Mouse (Mus musculus) limb, embryonic 15.5 days (tissue): Measurements from ENCODE around the gene Rbms3. TPM values are rescaled to one million over a fixed set of nuclear protein-coding genes. Genes with fewer than 3 reads are reported as not detected.

Experiments used
- ATAC-seq: fragments of 200-750 bp; cut with Nextera tagmentation; 2 replicates; pipeline ENCODE4 v1.8.0; 2017; ENCODE audit warnings: low read depth, moderate TSS enrichment; ENCODE audit not compliant: insufficient number of reproducible peaks, low FRiP score, low TSS enrichment
- H3K27ac ChIP-seq: fragments of 300-500 bp; sonication (generic); 2 replicates; pipeline ENCODE4 v1.5.1; 2015; ENCODE audit warnings: moderate library complexity, mild to moderate bottlenecking, inconsistent platforms
- H3K27me3 ChIP-seq: fragments of 300-500 bp; sonication (generic); 2 replicates; pipeline ENCODE4 v1.6.1; 2015; ENCODE audit warnings: inconsistent platforms
- H3K36me3 ChIP-seq: fragments of 300-500 bp; sonication (generic); 2 replicates; pipeline ENCODE4 v1.6.1; 2015; ENCODE audit warnings: inconsistent platforms
- H3K4me1 ChIP-seq: fragments of 300-500 bp; sonication (generic); 2 replicates; pipeline ENCODE4 v1.6.1; 2015; ENCODE audit warnings: inconsistent platforms
- H3K4me2 ChIP-seq: fragments of 300-500 bp; sonication (generic); 2 replicates; pipeline ENCODE4 v1.6.1; 2015; ENCODE audit warnings: mild to moderate bottlenecking, inconsistent platforms
- H3K4me3 ChIP-seq: fragments of 300-500 bp; sonication (generic); 2 replicates; pipeline ENCODE4 v1.5.1; 2015; ENCODE audit warnings: mild to moderate bottlenecking, inconsistent platforms
- H3K9ac ChIP-seq: fragments of 300-500 bp; sonication (generic); 2 replicates; pipeline ENCODE4 v1.6.1; 2015; ENCODE audit warnings: inconsistent platforms
- H3K9me3 ChIP-seq: fragments of 300-500 bp; sonication (generic); 2 replicates; pipeline ENCODE4 v1.6.1; 2016; ENCODE audit warnings: inconsistent platforms
- WGBS: fragments of 180-500 bp; shearing (Covaris S2); methylation state at CpG from one replicate; pipeline ENCODE4 v1.1.7; 2015; 5-methylcytosine and 5-hydroxymethylcytosine counted together
- polyA plus RNA-seq: library from polyadenylated mRNA; unstranded; fragments of >200 nt; fragmentation: Nextera tagmentation; extraction: Ambion mirVana; gene quantifications from 2 replicates; pipeline ENCODE4 v1.2.1, GENCODE M21; 2015

Rbms3 gene
- polyA plus RNA-seq, 1 experiment from 2014 or later: 99.4 TPM

DNA sequence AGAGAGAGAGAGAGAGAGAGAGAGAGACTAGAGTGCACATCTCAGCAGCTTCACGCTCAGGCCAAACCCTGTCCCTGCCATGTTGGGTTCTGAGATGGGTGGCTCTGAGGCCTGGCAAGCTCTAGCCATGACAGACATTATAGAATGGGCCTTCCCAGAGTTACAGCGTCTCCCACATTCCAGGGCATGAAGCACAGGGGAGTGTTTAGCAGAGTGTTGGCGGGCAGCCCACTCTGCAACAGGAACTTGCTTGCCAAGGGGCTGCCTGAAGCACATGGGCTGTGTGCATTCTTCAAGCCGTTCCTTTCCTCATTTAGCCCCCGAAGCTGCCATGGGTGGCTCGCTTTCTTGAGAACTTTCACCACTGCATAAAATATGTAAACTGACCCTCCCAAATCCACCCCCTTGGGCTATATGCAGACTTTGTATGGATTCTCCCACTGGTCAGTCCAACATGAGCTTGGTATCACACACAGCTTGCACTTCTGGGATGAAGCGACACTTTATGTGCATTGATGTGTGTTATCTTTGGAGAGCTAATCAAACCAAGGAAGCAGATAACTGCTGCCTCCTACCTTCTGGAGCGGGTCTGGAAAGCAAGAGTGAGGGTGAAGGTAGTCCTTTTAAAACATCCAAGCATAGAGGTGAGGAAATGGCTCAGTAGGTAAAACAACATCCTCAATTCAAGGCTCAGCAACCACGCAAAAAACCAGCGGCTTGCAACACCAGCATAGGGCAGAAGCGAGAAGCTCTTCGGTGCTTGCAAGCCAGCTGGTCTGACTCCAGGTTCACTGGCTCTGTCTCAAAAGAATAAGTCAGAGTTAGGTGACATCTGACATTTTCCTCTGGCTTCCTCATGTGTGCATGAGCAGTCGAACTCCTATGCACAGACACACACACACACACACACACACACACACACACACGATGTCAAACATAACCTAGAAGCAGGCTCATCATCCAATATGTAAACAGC, 436.9 kb downstream of the Rbms3 start:
- 28% methylated on average over 14 of the region's 14 CpGs for WGBS
- no peaks in the 10 kb centered on the region for H3K9me3 ChIP-seq
- no peak overlapping the region for H3K4me3 ChIP-seq
- H3K27ac ChIP-seq: peak overlapping the region; percentile 88
- ATAC-seq: peak; percentile 90
- H3K36me3 ChIP-seq: peaks cover 3% of the 10 kb centered on the region; the same call in 1 of the 2 replicates
- H3K4me1 ChIP-seq: peaks cover 26% of the 10 kb centered on the region
- no peak overlapping the region for H3K9ac ChIP-seq
- peak overlapping the region; percentile 28 for H3K4me2 ChIP-seq
- H3K27me3 ChIP-seq: no peaks in the 10 kb centered on the region

DNA sequence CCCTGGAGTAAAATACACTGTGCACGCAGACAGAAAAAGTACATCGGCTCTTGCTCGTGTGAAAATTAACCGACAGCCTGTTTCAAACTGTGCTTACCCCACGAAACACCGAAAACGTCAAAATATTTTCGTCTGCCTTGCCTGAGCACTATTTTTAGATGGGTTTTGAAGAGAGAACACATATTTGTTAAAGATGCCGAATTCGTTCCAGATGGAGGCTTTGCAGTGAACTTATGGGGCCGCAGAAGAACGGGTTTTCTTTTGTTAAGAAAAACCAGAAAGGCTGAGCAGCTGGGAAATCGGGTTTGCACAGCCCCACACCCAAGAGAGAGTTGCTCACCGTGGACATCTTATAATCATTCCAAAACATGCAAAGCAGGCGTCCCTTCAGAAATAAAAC, 437.6 kb downstream of the Rbms3 start:
- peaks cover 24% of the 10 kb centered on the region for H3K4me1 ChIP-seq
- ATAC-seq: 0 out of 2 replicates have a peak, but pooled peaks have one; percentile 40

DNA sequence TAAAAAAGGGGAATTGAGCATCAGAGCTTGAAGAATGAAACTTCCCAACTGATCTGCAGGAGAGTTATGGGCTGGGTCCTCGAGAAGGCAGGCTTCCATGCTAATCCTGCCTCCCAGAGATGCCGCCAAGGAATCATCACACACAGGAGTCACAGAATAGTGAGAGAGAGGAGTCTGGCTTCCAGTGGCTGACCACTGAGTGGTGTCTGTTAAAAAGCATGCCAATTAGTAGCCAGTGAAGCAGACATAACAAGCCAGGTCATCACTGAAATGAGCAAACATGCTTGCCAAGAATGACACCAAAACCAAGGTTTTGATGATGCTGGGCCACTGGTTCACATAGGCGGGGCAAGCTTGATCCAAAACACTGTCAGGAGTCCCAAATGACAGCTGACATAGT, 441.3 kb downstream of the Rbms3 start:
- Histone ChIP-seq H3K9ac (no peak overlapping the region), H3K4me2 (no peak overlapping the region), H3K27me3 (no peaks in the 10 kb centered on the region), H3K9me3 (no peaks in the 10 kb centered on the region), H3K4me3 (no peak overlapping the region), H3K36me3 (peaks cover 3% of the 10 kb centered on the region; the same call in 1 of the 2 replicates), H3K27ac (no peak overlapping the region), H3K4me1 (peaks cover 14% of the 10 kb centered on the region)
- WGBS: 81% methylated on average over 3 of the region's 3 CpGs
- ATAC-seq: no peak

More for the DNA sequence above, 437.6 kb downstream of the Rbms3 start:
- Histone ChIP-seq H3K36me3 (peaks cover 3% of the 10 kb centered on the region; the same call in 1 of the 2 replicates), H3K27ac (peak overlapping the region; percentile 88), H3K4me3 (no peak overlapping the region), H3K9me3 (no peaks in the 10 kb centered on the region), H3K4me2 (peak overlapping the region; percentile 28), H3K27me3 (no peaks in the 10 kb centered on the region), H3K9ac (no peak overlapping the region)
- WGBS: 17% methylated on average over 15 of the region's 15 CpGs

DNA sequence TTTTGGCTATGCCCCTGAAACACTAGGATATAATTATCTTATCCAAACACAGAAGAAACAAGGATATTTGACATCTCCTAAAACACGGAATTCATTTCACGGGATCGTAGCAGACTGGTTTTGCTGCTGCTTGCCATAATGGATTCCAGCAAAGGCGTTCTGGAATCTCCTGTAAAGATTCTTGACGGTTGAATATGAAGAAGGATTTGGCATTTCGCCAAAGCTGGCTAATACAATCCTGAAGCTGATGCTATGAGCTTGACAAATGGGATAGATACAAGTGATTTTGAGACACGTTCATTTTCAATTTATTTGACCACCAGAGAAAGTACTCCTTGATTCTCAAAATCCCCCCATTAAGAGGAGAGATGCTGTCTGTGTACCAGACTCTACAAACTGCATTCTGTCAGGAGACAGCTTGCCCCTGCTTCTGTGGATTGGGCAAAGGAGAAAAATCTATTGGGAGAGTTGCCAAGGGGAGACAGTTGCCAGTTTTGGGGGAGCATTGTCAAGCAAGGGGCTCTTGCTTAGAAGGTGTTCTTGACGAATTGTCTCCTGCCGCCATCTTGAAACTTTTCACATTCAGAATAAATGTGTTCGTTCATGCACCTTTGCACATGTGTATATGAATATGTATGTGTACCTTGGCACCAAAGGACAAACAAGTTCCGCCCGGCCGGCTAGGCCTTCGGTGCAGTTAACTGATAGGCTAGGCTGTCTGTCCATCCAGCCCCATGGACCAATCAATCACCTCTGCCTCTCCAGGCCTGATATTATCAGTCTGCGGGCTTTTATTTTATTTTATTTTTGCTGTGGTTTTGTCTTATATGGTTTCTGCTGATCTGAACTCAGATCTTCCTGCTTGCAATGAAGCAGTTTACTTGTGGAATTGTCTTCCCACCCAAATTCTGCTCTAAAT, 442.3 kb downstream of the Rbms3 start:
- no peaks in the 10 kb centered on the region for H3K9me3 ChIP-seq
- no peak for ATAC-seq
- H3K4me2 ChIP-seq: no peak overlapping the region
- H3K27me3 ChIP-seq: no peaks in the 10 kb centered on the region
- 61% methylated on average over 15 of the region's 15 CpGs for WGBS
- H3K4me3 ChIP-seq: no peak overlapping the region
- peaks cover 3% of the 10 kb centered on the region; the same call in 1 of the 2 replicates for H3K36me3 ChIP-seq
- peaks cover 8% of the 10 kb centered on the region for H3K4me1 ChIP-seq
- no peak overlapping the region for H3K9ac ChIP-seq
- no peak overlapping the region for H3K27ac ChIP-seq

GRCm38 (mm10) chr9:117180658-117181057, 449.1 kb downstream of the Rbms3 start:
- Histone ChIP-seq H3K4me2 (no peak overlapping the region), H3K9me3 (no peaks in the 10 kb centered on the region), H3K36me3 (no peaks in the 10 kb centered on the region), H3K27ac (no peak overlapping the region), H3K27me3 (no peaks in the 10 kb centered on the region), H3K4me3 (no peak overlapping the region), H3K4me1 (peaks cover 33% of the 10 kb centered on the region), H3K9ac (no peak overlapping the region)
- no peak for ATAC-seq
- 46% methylated on average over 7 of the region's 7 CpGs for WGBS

- WGBS: 63% methylated on average over 4 of the region's 4 CpGs
Measured at GRCm38 (mm10) chr9:117178366-117178765, 451.3 kb downstream of the Rbms3 start.

DNA sequence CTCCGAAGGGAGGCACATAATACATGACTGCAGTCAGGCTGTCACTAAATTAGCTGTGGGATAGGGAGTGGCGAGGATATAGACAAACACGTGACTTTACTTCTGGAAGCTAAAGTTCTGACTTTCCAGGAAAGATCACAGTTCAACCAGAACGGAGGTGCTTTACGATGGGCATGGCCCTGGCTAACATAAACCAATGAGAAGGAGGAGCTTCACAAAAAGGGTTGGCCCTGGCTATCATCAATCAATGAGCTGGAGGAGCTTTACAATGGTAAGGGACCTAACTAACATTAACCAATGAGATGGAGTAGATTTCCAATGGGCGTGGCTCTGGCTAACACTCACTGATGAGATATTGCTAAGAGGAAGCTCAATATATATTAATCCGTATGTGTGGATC, 457.2 kb downstream of the Rbms3 start:
- no peaks in the 10 kb centered on the region for H3K9me3 ChIP-seq
- no peak overlapping the region for H3K9ac ChIP-seq
- H3K27ac ChIP-seq: no peak overlapping the region
- H3K4me3 ChIP-seq: no peak overlapping the region
- H3K4me2 ChIP-seq: no peak overlapping the region
- no peaks in the 10 kb centered on the region for H3K36me3 ChIP-seq
- peaks cover 11% of the 10 kb centered on the region; the same call in 1 of the 2 replicates for H3K4me1 ChIP-seq
- WGBS: 46% methylated on average over 7 of the region's 7 CpGs
- ATAC-seq: no peak
- no peaks in the 10 kb centered on the region for H3K27me3 ChIP-seq

More at GRCm38 (mm10) chr9:117178366-117178765, 451.3 kb downstream of the Rbms3 start:
- Histone ChIP-seq H3K4me3 (no peak overlapping the region), H3K9me3 (no peaks in the 10 kb centered on the region), H3K4me1 (peaks cover 35% of the 10 kb centered on the region), H3K27me3 (no peaks in the 10 kb centered on the region), H3K36me3 (no peaks in the 10 kb centered on the region), H3K9ac (no peak overlapping the region), H3K27ac (no peak overlapping the region; the same call in 1 of the 2 replicates), H3K4me2 (no peak overlapping the region)
- no peak for ATAC-seq

- no peak overlapping the region for H3K9ac ChIP-seq
- ATAC-seq: no peak
- no peaks in the 10 kb centered on the region for H3K9me3 ChIP-seq
- no peaks in the 10 kb centered on the region for H3K36me3 ChIP-seq
- whole genome bisulfite sequencing: 88% methylated on average over 5 of the region's 5 CpGs
- H3K4me1 ChIP-seq: peaks cover 13% of the 10 kb centered on the region
- no peak overlapping the region for H3K27ac ChIP-seq
- H3K27me3 ChIP-seq: no peaks in the 10 kb centered on the region
- no peak overlapping the region for H3K4me3 ChIP-seq
- H3K4me2 ChIP-seq: no peak overlapping the region
Measured at GRCm38 (mm10) chr9:117169196-117169595, 460.5 kb downstream of the Rbms3 start.

GRCm38 (mm10) chr9:117163143-117163542, 466.6 kb downstream of the Rbms3 start:
- Histone ChIP-seq H3K4me3 (no peak overlapping the region), H3K9me3 (no peaks in the 10 kb centered on the region), H3K4me1 (peaks cover 41% of the 10 kb centered on the region), H3K27ac (no peak overlapping the region; the same call in 1 of the 2 replicates), H3K36me3 (no peaks in the 10 kb centered on the region), H3K4me2 (no peak overlapping the region), H3K27me3 (no peaks in the 10 kb centered on the region), H3K9ac (no peak overlapping the region)
- WGBS: 28% methylated on average over 6 of the region's 6 CpGs
- ATAC-seq: no peak

DNA sequence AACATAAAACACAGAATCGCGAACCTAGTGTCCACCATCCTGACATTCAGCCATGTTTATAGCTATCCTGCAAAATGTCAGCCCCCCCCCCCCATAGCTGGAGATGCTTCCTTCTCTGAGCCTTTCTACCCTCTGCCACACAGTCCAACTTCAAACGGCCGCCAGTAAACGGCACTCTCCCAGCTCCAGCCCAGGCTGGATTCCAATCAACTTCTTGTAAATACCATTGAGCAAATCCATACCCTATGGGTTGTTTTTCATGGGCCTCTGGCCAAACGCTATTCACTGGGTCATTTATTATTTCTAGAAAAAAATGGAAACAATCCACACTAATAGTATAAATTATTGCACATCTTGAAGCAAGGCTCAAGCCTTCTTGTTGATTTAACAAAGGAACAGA, 468.6 kb downstream of the Rbms3 start:
- no peak overlapping the region for H3K4me3 ChIP-seq
- no peak overlapping the region for H3K4me2 ChIP-seq
- H3K36me3 ChIP-seq: no peaks in the 10 kb centered on the region
- peak overlapping the region; percentile 50 for H3K27ac ChIP-seq
- 19% methylated on average over 6 of the region's 6 CpGs for WGBS
- no peak overlapping the region for H3K9ac ChIP-seq
- H3K27me3 ChIP-seq: no peaks in the 10 kb centered on the region
- H3K4me1 ChIP-seq: peaks cover 47% of the 10 kb centered on the region
- H3K9me3 ChIP-seq: no peaks in the 10 kb centered on the region
- ATAC-seq: no peak

DNA sequence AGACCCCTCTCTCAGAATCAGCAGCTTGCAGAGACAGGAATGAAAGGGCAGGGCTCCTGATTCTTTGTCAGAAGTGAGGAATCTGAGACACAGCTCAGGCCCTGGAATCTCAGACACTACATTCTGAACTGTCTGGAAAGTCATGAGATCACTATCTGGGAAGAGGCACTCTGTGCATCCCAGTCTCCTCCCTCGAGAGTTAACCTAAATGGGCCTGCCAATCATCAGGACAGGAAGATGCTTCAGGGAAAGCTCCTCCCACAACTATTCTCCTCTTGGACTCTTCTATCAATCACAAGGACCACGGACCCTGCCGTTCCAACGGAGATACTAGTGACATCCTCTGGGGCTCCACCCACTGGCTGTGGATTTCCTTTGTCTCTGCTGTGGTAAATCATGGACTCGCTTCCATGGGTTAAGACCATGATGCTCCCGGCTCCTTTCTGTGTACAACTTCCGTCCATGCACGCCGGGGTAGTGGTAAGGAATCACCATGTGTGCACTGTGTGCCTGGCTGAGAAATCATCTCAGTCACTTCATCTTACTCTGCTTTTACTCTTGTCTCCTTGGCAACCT, 473.3 kb downstream of the Rbms3 start:
- no peak for ATAC-seq
- H3K9me3 ChIP-seq: no peaks in the 10 kb centered on the region
- H3K27me3 ChIP-seq: no peaks in the 10 kb centered on the region
- no peaks in the 10 kb centered on the region for H3K36me3 ChIP-seq
- peak overlapping the region; percentile 50; the same call in 1 of the 2 replicates for H3K27ac ChIP-seq
- WGBS: 68% methylated on average over 9 of the region's 9 CpGs
- no peak overlapping the region for H3K4me3 ChIP-seq
- H3K9ac ChIP-seq: no peak overlapping the region
- H3K4me1 ChIP-seq: peaks cover 46% of the 10 kb centered on the region
- no peak overlapping the region for H3K4me2 ChIP-seq
